Mouse (Mus musculus) right cerebral cortex, postnatal 36 days (tissue): ENCODE data around the gene Ubxn11.
A peak's percentile ranks its signal among the peaks of the same experiment; 100 is the strongest.

Source experiments
- DNase-seq, 2 experiments: peaks; one replicate each; pipeline ENCODE4 v3.0.0; 2022; ENCODE audit warnings: low spot score in 2 of 2, mixed read lengths in 1 of 2

Ubxn11 gene

GRCm38 (mm10) chr4:134101979-134102741 is at the start of gene Ubxn11:
TSS of gene Ubxn11 (plus strand) at chr4:134102570.
- DNase-seq, result peak; percentile 92 to 93

DNA sequence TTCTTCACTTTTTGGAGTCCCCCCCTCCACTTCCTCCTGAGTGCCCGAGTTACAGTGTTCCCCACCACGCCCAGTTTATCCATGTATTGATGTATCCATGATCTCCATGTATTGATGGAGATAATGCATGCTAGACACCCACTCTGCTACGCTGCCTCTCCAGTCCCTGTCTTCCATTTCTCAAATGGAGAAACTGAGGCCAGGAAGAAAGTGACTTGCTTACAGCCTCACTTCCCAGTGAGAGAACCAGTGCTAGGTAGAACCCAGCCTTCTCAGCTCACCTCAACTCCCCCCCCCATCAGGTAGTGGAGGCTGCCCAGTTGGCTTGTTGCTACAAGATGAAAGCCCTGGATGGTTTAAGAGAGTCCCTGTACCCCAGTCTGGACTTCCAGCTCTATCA is 48.8 kb upstream of the Ubxn11 start, which contains the start of gene Zfp683:
Gene Zfp683, plus strand, starts transcription at position 301 of the 400 bp plus-strand sequence.
- no peak for DNase-seq

GRCm38 (mm10) chr4:134058166-134058715 is 44.1 kb upstream of the Ubxn11 start:
- DNase-seq, result no peak

DNA sequence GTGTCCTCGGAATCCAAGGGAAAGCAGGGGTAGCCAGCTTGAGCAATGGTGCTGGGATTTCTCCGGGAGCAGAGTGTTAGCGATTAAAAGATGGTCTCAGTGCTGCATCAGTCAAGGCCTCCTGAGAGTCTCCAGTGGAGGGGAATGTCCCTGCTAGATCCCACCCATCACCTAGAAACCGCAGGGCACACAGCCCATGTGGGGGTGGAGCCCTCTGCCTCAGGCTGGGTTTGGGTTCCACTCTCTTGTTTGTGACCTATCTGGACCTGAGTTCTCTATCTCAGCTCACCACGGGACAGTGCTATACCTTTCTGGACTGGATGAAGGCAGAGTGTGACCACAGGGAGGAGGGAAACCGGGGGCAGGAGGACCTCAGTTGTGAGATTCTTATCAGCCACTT is 43.5 kb upstream of the Ubxn11 start:
- DNase-seq, result no peak

DNA sequence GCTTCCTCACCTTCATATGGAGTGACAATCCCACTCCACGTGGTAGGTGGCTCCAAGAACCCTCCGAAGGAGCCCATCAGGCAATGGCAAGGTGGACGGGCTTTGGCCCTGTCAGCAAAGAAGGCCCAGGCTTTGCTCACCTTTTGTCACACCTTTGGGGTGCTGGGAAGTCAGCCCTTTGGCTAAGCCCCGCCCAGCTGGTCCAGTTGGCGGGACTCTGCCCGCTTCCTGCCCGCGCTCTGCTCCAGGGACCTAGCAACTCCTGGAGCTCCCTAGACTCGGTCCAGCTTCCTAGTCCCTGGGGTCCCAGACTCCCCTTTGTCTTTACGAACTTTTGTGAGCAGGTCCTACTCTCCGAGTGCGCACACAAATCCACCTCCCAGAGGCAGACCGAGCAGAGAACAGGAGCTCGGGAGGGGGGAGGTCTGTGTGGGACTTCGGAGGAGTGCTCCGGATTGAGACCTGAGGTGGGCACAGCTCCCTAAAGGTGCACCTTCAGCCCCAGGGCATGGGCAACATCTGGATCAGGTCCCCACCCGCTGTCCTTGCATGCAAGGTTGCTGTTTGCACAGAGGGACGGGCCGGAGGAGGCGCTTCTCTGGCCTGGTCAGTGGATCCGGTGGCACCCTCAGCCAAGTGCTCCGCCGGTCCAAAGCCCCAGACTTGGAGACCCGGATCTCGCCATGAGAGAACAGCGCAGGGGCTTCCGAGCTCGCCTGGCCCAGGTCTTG is 42.1 kb upstream of the Ubxn11 start, which contains the start of gene Crybg2:
Gene Crybg2, plus strand, starts transcription at position 681 of the 731 bp plus-strand sequence.
- no peak for DNase-seq

DNA sequence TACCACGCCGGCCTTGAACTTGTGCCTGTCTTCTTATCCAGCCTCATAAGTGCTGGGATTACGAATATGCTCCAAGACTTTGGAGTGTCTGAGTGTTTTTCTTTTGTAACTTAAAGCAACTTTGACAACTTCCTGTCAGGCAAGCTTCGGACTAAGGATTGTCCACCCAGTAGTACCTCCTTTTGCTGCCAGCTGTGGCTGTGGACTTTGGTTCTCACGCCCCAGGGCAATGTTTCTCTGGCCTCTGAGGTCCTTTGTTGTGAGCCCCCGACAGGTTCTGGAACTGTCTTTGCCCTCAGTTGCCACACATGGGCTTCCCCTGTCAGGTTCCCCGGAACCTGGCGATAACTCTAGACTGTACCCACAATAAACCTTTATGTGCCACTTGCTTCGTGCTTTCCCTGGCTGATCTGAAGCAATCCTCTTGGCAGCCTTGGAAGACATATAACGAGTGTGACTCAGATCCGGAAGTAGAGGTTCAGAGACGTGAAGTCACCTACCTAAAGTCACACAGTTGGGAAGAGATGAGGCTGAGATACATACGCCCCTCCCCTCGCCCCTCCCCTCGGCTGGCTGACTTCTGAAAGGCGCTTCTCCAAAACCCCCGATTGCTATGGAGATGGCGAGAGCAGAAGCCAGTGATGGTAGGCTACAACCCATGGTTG is 41.1 kb upstream of the Ubxn11 start:
- DNase-seq, result no peak

DNA sequence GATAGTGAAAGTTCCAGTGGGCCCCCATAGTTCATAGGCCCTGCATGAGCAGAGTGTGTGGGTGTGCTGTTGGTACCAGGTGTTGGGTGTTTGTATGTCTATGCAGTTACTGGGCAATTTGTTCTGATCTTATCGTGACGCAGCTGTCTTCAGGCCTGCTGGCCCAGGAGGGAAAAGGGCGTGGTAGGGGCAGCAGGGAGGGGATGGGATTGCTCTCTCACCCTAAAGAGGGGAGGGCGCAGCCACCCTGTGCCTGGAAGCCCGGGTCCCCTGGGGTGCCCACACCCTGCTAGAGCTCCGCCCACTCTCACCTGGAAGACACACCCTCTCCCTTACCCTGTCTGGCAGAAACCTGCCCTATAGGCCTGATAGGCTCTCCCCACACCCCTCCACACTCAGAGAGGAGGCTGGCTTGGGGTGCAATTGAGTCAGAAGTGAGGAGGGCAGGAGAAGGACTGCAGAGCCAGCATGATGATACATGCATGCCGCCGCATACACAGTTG is 40.4 kb upstream of the Ubxn11 start:
- no peak for DNase-seq

GRCm38 (mm10) chr4:134062561-134062960 is 39.8 kb upstream of the Ubxn11 start:
- DNase-seq, result no peak

GRCm38 (mm10) chr4:134065431-134066004 is 36.9 kb upstream of the Ubxn11 start:
- DNase-seq, result no peak

GRCm38 (mm10) chr4:134067383-134067782 is 35.0 kb upstream of the Ubxn11 start:
- DNase-seq, result no peak

- DNase-seq, result no peak
Observed at GRCm38 (mm10) chr4:134067833-134068544, 34.4 kb upstream of the Ubxn11 start.

- DNase-seq, result no peak
Observed at GRCm38 (mm10) chr4:134068793-134069580, 33.4 kb upstream of the Ubxn11 start.

DNA sequence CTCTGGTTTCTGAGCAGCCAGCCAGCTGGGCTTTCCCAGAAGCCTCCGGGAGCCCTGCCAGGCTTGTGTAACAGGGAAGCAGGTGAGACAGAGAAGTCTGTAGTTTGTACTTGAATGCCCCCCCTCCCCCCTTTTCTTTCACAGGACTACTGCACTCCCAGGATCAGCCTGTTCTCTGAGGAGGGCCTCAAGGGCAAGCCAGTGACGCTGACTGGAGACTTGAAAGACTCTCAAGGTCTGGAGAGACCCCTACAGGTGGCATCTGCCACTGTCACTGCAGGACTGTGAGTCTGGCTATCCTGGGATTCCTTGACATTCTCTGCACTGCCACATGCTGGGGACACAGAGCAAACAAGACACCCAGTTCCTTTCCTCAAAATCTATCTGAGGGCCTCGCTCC is 23.7 kb upstream of the Ubxn11 start:
- peak; percentile 30 for DNase-seq

- no peak for DNase-seq
Observed at GRCm38 (mm10) chr4:134080674-134081073, 21.7 kb upstream of the Ubxn11 start.

DNA sequence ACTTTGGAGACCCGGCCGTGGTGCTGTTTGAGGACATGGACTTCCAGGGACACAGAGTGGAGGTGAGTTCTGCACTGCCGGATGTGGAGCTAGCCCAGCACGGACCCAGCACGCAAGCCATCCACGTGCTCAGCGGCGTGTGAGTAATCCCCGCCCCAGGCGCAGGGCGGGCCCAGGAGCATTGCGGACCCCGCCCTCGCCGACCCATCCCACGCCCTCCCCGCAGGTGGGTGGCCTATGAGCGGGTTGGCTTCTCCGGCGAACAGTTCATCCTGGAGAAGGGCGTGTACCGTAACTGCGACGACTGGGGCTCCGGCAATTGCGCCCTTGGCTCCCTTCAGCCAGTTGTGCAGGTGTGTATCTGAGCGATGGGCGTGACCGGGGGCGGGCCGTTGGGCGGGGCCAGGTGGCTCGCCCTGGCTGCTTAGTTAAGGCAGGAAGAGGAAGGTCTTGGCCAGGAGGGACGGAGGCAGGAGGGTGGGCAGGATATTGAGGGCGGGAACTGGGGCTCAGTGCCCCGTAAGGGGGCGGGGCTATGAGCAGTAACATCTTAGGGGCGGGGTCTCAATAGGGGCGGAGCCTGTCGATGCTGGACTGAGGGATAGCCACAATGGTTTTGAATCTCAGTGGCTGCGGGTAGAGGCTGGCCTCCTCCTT is 20.5 kb upstream of the Ubxn11 start:
- DNase-seq, result peak; percentile 63 to 64

GRCm38 (mm10) chr4:134082460-134082859 is 19.9 kb upstream of the Ubxn11 start:
- DNase-seq, result no peak

- DNase-seq, result no peak
Observed at GRCm38 (mm10) chr4:134084999-134085398, 17.4 kb upstream of the Ubxn11 start.

- DNase-seq, result no peak
Observed at GRCm38 (mm10) chr4:134087412-134087811, 15.0 kb upstream of the Ubxn11 start.

- no peak for DNase-seq
Observed at GRCm38 (mm10) chr4:134089029-134089428, 13.3 kb upstream of the Ubxn11 start.
